Mouse (Mus musculus) kidney, adult 2 months (tissue): ENCODE data around the gene Pafah1b3.

Experiments used
- CTCF ChIP-seq: fragments of 200-500 bp; conservative IDR thresholded peaks from 2 replicates; pipeline ENCODE4 v1.5.1; 2011; ENCODE audit warnings: low read depth, mild to moderate bottlenecking, control low read depth, low read length, moderate library complexity, mixed read lengths; ENCODE audit not compliant: insufficient read depth, insufficient read length
- POLR2A ChIP-seq: fragments of 200-500 bp; IDR thresholded peaks from one replicate; pipeline ENCODE4 v1.6.1; 2011; ENCODE audit warnings: low read depth, low read length, control low read depth

- TF ChIP-seq CTCF, result no peak
- no peak for TF ChIP-seq POLR2A
Observed at GRCm38 (mm10) chr7:25339329-25339728, 41.5 kb upstream of the Pafah1b3 start.
